Mouse (Mus musculus): Measurements from ENCODE around the gene Gm7361.
"Not testable (repeated sequence)": the region's sequence is repeated elsewhere in the genome, so short reads cannot be mapped to it uniquely, and the experiment has no call there.

Gene Gm7361

DNA sequence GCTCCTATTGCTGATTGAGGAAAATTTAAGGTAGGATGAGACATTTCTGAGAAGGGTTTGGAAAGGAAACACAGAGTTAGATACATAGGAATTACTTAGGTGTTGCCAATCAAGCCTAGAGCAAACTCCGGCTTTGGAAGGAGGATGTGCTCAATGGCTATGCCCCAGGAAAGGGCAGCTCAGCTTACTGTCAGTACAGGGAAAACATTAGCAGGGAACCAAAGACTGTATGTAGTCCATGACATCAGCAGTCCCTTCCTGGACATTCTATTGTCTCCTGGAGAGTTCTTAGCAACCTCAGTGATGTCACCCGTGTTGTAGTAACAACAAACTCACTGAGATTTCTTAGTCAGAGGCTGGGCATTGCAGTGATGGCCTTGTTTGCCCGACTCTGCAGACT is at the start of gene Gm7361:
Gene Gm7361 (plus strand): TSS at position 301 of the 400 bp plus-strand sequence.
- not testable (repeated sequence) for DNase-seq

GRCm38 (mm10) chr5:26211030-26211429 is 46.5 kb upstream of the Gm7361 start:
- no peak for DNase-seq

DNA sequence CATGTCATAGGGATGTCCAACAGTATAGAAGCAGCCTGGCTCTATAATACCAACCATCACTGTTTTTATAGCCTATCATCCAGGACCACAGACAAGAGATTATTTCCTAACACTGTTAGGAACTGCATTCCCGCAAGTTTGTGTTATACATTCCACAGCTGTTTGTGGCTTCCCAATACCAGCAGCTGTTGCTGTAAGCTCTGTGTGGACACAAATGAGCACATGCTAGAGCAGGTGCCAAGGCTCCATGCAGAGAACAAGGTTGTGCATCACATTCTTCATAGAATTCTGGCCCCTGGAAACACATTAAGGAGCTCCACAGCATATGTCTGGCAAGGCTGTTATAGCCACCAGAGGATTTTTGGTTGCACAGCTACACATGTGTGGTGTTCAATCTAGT is 35.4 kb upstream of the Gm7361 start:
- DNase-seq, result no peak

DNA sequence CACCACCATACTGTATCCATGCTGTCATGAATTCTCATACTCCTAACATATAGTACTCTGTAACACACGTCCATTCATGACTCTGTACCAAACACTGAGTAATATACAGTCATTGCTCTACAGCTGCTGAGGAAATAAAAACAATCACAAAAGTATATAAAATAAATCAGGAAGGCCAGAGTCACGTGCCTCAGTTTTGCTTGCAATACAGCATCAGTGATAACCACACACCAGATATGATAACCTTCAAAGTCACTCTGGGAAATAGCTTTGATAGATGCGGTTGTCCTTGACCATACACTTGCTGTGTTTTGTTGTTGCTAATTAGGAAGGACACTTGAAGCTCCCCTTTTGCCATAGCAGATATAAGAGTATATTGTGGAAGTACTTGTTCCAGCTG is 9.2 kb downstream of the Gm7361 start:
- not testable (repeated sequence) for DNase-seq

- DNase-seq, result no peak
Measured at GRCm38 (mm10) chr5:26280361-26280760, 22.9 kb downstream of the Gm7361 start.

DNA sequence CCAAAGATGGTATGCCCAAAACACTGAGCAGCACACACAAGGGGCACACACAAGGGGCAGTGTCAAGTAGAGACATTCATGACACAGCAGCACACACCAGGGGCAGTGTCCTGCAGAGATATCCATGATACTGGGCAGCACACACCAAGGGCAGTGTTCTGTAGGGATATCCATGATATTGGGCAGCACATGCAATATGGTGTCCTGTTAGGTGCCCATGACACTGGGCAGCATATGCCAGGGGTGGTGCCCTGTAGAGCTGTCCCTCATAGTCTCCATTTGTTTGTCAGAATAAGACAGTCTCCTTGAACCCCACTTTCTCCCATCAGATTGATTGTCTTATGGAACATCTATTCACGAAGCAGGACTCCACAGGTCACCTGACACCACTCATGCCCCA is 24.2 kb downstream of the Gm7361 start:
- DNase-seq, result no peak

- DNase-seq, result peak; percentile 83
Measured at GRCm38 (mm10) chr5:26282282-26282681, 24.8 kb downstream of the Gm7361 start.

- no peak for DNase-seq
Measured at GRCm38 (mm10) chr5:26283399-26283798, 25.9 kb downstream of the Gm7361 start.

DNA sequence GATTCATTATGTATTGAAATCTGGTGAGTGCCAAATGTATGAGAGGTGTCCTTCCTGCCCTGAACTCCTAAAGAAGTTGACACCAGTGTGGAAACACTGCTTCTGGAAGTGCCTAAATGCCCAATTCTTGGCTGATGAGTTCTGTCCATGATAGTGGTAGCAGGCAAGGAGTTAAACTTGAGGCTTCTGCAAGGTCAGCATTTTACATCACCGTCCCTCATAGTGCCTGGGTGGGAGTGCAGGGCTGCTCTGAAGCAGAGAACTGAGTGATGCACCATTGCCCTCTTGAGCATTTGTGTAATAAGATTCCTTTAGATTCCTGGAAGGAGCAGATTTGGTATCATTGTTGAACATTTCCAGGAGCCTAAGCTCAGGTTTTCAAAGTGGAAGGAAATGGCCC is 34.1 kb downstream of the Gm7361 start:
- DNase-seq, result no peak

DNA sequence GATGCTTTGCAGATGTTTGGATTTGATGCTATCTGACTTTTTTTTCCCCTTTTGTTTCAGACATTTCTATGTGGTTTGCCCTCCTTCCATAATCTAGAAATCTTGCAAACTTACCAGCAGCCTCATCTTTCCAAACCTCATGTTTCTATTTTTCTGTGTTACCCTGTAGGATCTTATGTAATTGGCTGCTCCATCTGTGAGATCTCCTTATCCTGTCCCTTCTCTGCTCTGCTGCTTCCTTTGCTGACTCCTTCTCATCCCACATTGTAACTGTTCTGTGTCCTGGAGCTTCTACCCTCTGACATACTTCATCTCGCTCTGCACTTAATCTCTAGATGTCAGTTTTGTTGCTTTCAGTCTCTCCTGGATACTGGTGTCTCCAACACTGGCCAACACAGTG is 35.8 kb downstream of the Gm7361 start:
- DNase-seq, result no peak

All from embryo, embryonic 11 days (tissue).